Mouse (Mus musculus): ENCODE data around the gene Hsd17b1. TPM values are rescaled to one million over a fixed set of nuclear protein-coding genes. Genes with fewer than 3 reads are reported as not detected.

Hsd17b1 gene
- polyA plus RNA-seq, 1 experiment, result not detected

GRCm38 (mm10) chr11:101064462-101064861 lies 13.7 kb upstream of the Hsd17b1 start:
- H3K4me3 ChIP-seq (ENCODE audit: insufficient read depth, poor library complexity, severe bottlenecking), result no peak overlapping the region
- no peak for TF ChIP-seq MYOG (IDR thresholded peaks at IDR 0.05; ENCODE audit: control insufficient read depth, extremely low read depth, insufficient read length)
- no peak for TF ChIP-seq CTCF (IDR thresholded peaks at IDR 0.05; ENCODE audit: control insufficient read depth, insufficient read depth, insufficient read length)
- TF ChIP-seq CEBPB (IDR thresholded peaks at IDR 0.05; ENCODE audit: low read depth), result no peak
- TF ChIP-seq MYOD1 (IDR thresholded peaks at IDR 0.05; ENCODE audit: control insufficient read depth, insufficient read length, low read depth), result no peak
- TF ChIP-seq MAX (IDR thresholded peaks at IDR 0.05), result no peak
- TF ChIP-seq USF1 (IDR thresholded peaks at IDR 0.05; ENCODE audit: low read depth), result no peak
- TF ChIP-seq FOSL1 (IDR thresholded peaks at IDR 0.05; ENCODE audit: insufficient read depth, low read length, poor library complexity, severe bottlenecking), result no peak
- no peaks in the 10 kb centered on the region for H3K79me2 ChIP-seq (ENCODE audit: control insufficient read depth, insufficient read depth)

DNA sequence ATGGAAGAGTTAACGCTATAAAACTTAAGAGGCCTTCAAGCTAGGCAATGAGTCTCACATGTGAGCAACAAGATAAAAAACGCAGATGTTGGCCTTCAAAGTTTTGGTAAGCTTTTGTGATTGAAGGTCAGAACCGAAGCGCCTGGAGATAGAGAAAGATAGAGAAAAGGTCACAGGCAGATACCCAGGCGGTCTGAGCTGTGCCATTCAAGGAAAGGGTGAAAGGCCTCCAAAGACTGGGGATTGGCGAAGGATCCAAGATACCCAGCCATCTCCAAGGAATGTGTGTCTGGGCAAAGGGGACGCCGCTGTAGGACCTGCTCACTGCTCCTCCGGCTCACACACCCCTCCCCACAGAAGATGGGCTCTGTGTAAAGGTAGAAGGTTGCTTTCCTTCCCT lies 13.2 kb upstream of the Hsd17b1 start:
- TF ChIP-seq MAX (IDR thresholded peaks at IDR 0.05) (no peak), FOSL1 (IDR thresholded peaks at IDR 0.05; ENCODE audit: insufficient read depth, low read length, poor library complexity, severe bottlenecking) (no peak), CEBPB (IDR thresholded peaks at IDR 0.05; ENCODE audit: low read depth) (no peak), MYOG (IDR thresholded peaks at IDR 0.05; ENCODE audit: control insufficient read depth, extremely low read depth, insufficient read length) (no peak), CTCF (IDR thresholded peaks at IDR 0.05; ENCODE audit: control insufficient read depth, insufficient read depth, insufficient read length) (no peak), USF1 (IDR thresholded peaks at IDR 0.05; ENCODE audit: low read depth) (no peak), MYOD1 (IDR thresholded peaks at IDR 0.05; ENCODE audit: control insufficient read depth, insufficient read length, low read depth) (no peak)
- H3ac ChIP-seq (ENCODE audit: control insufficient read depth, insufficient read length, low read depth), result no peak overlapping the region
- no peak overlapping the region for H3K4me3 ChIP-seq (ENCODE audit: insufficient read depth, poor library complexity, severe bottlenecking)
- no peaks in the 10 kb centered on the region for H3K36me3 ChIP-seq (ENCODE audit: control insufficient read depth, insufficient read depth)
- H3K79me2 ChIP-seq (ENCODE audit: control insufficient read depth, insufficient read depth), result no peaks in the 10 kb centered on the region
- H3K79me3 ChIP-seq (ENCODE audit: low read depth), result no peaks in the 10 kb centered on the region
- H3K27me3 ChIP-seq (ENCODE audit: control insufficient read depth, insufficient read depth, insufficient read length), result no peaks in the 10 kb centered on the region

More at GRCm38 (mm10) chr11:101064462-101064861, 13.7 kb upstream of the Hsd17b1 start:
- no peaks in the 10 kb centered on the region for H3K36me3 ChIP-seq (ENCODE audit: control insufficient read depth, insufficient read depth)
- H3K79me3 ChIP-seq (ENCODE audit: low read depth), result no peaks in the 10 kb centered on the region
- no peak overlapping the region for H3ac ChIP-seq (ENCODE audit: control insufficient read depth, insufficient read length, low read depth)
- H3K27me3 ChIP-seq (ENCODE audit: control insufficient read depth, insufficient read depth, insufficient read length), result no peaks in the 10 kb centered on the region

GRCm38 (mm10) chr11:101066549-101067412 lies 11.4 kb upstream of the Hsd17b1 start:
- Histone ChIP-seq H3K79me3 (ENCODE audit: low read depth) (no peaks in the 10 kb centered on the region), H3K36me3 (ENCODE audit: control insufficient read depth, insufficient read depth) (no peaks in the 10 kb centered on the region), H3ac (ENCODE audit: control insufficient read depth, insufficient read length, low read depth) (no peak overlapping the region), H3K79me2 (ENCODE audit: control insufficient read depth, insufficient read depth) (no peaks in the 10 kb centered on the region), H3K4me3 (ENCODE audit: insufficient read depth, poor library complexity, severe bottlenecking) (no peak overlapping the region), H3K27me3 (ENCODE audit: control insufficient read depth, insufficient read depth, insufficient read length) (no peaks in the 10 kb centered on the region)
- TF ChIP-seq CEBPB (IDR thresholded peaks at IDR 0.05; ENCODE audit: low read depth) (no peak), FOSL1 (IDR thresholded peaks at IDR 0.05; ENCODE audit: insufficient read depth, low read length, poor library complexity, severe bottlenecking) (no peak), MAX (IDR thresholded peaks at IDR 0.05) (peak; percentile 55), USF1 (IDR thresholded peaks at IDR 0.05; ENCODE audit: low read depth) (peak; percentile 15), CTCF (IDR thresholded peaks at IDR 0.05; ENCODE audit: control insufficient read depth, insufficient read depth, insufficient read length) (peak; percentile 80)

DNA sequence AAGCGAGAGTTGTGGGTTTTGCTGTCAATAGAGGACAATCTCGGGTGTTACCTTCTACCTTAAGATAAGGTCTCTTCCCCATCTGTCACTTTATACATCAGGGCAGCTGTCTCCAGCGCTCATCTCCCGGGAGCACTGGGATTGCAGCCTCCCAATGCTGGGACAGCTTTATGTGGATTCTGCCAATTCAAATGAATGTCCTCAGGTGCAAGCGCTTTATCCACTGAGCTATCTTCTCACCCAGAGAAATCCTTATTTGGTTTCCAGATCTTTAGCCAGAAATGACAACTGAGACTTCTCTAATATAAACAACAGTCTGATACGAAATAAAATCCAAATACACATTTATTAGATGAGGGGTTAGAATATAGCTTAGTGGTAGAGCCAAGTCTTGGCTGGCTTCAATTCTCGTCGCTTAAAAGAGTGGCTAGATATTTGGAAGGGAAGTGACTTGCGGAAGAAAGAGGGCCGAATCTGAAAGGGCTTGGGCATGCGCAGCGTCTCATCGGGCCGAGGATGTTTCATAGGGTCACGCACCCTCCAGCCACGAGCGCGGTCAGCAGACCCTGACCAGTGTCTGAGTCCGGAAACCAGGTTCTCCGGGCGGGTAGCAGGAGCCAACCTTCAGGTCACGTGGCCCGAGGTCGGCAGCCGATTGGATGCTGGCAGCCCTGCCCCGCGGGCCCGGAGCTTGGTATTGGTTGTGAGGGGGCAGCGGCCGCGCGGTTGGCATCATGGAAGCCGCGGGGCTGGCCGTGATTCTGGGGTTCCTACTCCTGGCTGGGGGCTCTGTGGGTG lies 8.6 kb upstream of the Hsd17b1 start, which contains the start of gene Naglu:
Naglu (plus strand) TSS at position 622 of the 798 bp plus-strand sequence.
- H3K27me3 ChIP-seq (ENCODE audit: control insufficient read depth, insufficient read depth, insufficient read length), result no peaks in the 10 kb centered on the region
- H3ac ChIP-seq (ENCODE audit: control insufficient read depth, insufficient read length, low read depth), result peak within 1 kb of the TSS; percentile 72
- TF ChIP-seq MAX (IDR thresholded peaks at IDR 0.05), result peak; percentile 83
- no peak for TF ChIP-seq FOSL1 (IDR thresholded peaks at IDR 0.05; ENCODE audit: insufficient read depth, low read length, poor library complexity, severe bottlenecking)
- peak; percentile 97 for TF ChIP-seq USF1 (IDR thresholded peaks at IDR 0.05; ENCODE audit: low read depth)
- H3K4me3 ChIP-seq (ENCODE audit: insufficient read depth, poor library complexity, severe bottlenecking), result peak within 1 kb of the TSS; percentile 60
- H3K36me3 ChIP-seq (ENCODE audit: control insufficient read depth, insufficient read depth), result no peaks in the 10 kb centered on the region
- H3K79me3 ChIP-seq (ENCODE audit: low read depth), result no peaks in the 10 kb centered on the region
- H3K79me2 ChIP-seq (ENCODE audit: control insufficient read depth, insufficient read depth), result no peaks in the 10 kb centered on the region

GRCm38 (mm10) chr11:101070189-101070527 lies 8.1 kb upstream of the Hsd17b1 start:
- Histone ChIP-seq H3K79me3 (ENCODE audit: low read depth) (no peaks in the 10 kb centered on the region), H3K79me2 (ENCODE audit: control insufficient read depth, insufficient read depth) (no peaks in the 10 kb centered on the region), H3K36me3 (ENCODE audit: control insufficient read depth, insufficient read depth) (no peaks in the 10 kb centered on the region), H3ac (ENCODE audit: control insufficient read depth, insufficient read length, low read depth) (peak overlapping the region; percentile 72), H3K27me3 (ENCODE audit: control insufficient read depth, insufficient read depth, insufficient read length) (no peaks in the 10 kb centered on the region), H3K4me3 (ENCODE audit: insufficient read depth, poor library complexity, severe bottlenecking) (peak overlapping the region; percentile 60)
- TF ChIP-seq USF1 (IDR thresholded peaks at IDR 0.05; ENCODE audit: low read depth) (no peak), MYOG (IDR thresholded peaks at IDR 0.05; ENCODE audit: control insufficient read depth, extremely low read depth, insufficient read length) (no peak), MAX (IDR thresholded peaks at IDR 0.05) (no peak), CTCF (IDR thresholded peaks at IDR 0.05; ENCODE audit: control insufficient read depth, insufficient read depth, insufficient read length) (no peak), CEBPB (IDR thresholded peaks at IDR 0.05; ENCODE audit: low read depth) (no peak), MYOD1 (IDR thresholded peaks at IDR 0.05; ENCODE audit: control insufficient read depth, insufficient read length, low read depth) (no peak), FOSL1 (IDR thresholded peaks at IDR 0.05; ENCODE audit: insufficient read depth, low read length, poor library complexity, severe bottlenecking) (no peak)
